Mouse (Mus musculus): ENCODE results near the gene Tmem163.

The Tmem163 gene

GRCm38 (mm10) chr1:127496737-127497543, 182.4 kb downstream of the Tmem163 start:
- peak; percentile 34 for DNase-seq

- DNase-seq, result peak; percentile 34
These were observed 192.2 kb downstream of the Tmem163 start for GRCm38 (mm10) chr1:127487161-127487560.

- DNase-seq, result peak; percentile 35
These were observed 194.5 kb downstream of the Tmem163 start for GRCm38 (mm10) chr1:127484826-127485225.

GRCm38 (mm10) chr1:127484188-127484587, 195.2 kb downstream of the Tmem163 start:
- DNase-seq, result no peak

GRCm38 (mm10) chr1:127482911-127483310, 196.4 kb downstream of the Tmem163 start:
- no peak for DNase-seq

- no peak for DNase-seq
These were observed 203.6 kb downstream of the Tmem163 start for GRCm38 (mm10) chr1:127475756-127476155.

GRCm38 (mm10) chr1:127470175-127470574, 209.2 kb downstream of the Tmem163 start:
- no peak for DNase-seq

GRCm38 (mm10) chr1:127467238-127467637, 212.1 kb downstream of the Tmem163 start:
- no peak for DNase-seq

- no peak for DNase-seq
These were observed 214.1 kb downstream of the Tmem163 start for GRCm38 (mm10) chr1:127465292-127465691.

GRCm38 (mm10) chr1:127464041-127464440, 215.3 kb downstream of the Tmem163 start:
- no peak for DNase-seq

- peak; percentile 70 for DNase-seq
These were observed 218.3 kb downstream of the Tmem163 start for GRCm38 (mm10) chr1:127461017-127461416.

GRCm38 (mm10) chr1:127459576-127459975, 219.8 kb downstream of the Tmem163 start:
- DNase-seq, result no peak

- peak; percentile 61 for DNase-seq
These were observed 220.3 kb downstream of the Tmem163 start for GRCm38 (mm10) chr1:127459015-127459451.

GRCm38 (mm10) chr1:127453397-127453796, 226.0 kb downstream of the Tmem163 start:
- no peak for DNase-seq

GRCm38 (mm10) chr1:127444836-127445485, 234.4 kb downstream of the Tmem163 start:
- no peak for DNase-seq

- DNase-seq, result no peak
These were observed 236.2 kb downstream of the Tmem163 start for GRCm38 (mm10) chr1:127442880-127443877.

GRCm38 (mm10) chr1:127441736-127442135, 237.6 kb downstream of the Tmem163 start:
- no peak for DNase-seq

- no peak for DNase-seq
These were observed 238.3 kb downstream of the Tmem163 start for GRCm38 (mm10) chr1:127441007-127441406.

- peak; percentile 65 for DNase-seq
These were observed 239.9 kb downstream of the Tmem163 start for GRCm38 (mm10) chr1:127439452-127439891.

GRCm38 (mm10) chr1:127437091-127437490, 242.3 kb downstream of the Tmem163 start:
- no peak for DNase-seq
